Mouse (Mus musculus): ENCODE results near the gene C2cd4a. TPM values are rescaled to one million over a fixed set of nuclear protein-coding genes. Genes with fewer than 3 reads are reported as not detected.

The C2cd4a gene
- not detected in 2 replicates for total RNA-seq (2023)

GRCm38 (mm10) chr9:67832046-67832605 is at the start of gene C2cd4a:
Gene C2cd4a, minus strand, starts transcription at chr9:67832330.

DNA sequence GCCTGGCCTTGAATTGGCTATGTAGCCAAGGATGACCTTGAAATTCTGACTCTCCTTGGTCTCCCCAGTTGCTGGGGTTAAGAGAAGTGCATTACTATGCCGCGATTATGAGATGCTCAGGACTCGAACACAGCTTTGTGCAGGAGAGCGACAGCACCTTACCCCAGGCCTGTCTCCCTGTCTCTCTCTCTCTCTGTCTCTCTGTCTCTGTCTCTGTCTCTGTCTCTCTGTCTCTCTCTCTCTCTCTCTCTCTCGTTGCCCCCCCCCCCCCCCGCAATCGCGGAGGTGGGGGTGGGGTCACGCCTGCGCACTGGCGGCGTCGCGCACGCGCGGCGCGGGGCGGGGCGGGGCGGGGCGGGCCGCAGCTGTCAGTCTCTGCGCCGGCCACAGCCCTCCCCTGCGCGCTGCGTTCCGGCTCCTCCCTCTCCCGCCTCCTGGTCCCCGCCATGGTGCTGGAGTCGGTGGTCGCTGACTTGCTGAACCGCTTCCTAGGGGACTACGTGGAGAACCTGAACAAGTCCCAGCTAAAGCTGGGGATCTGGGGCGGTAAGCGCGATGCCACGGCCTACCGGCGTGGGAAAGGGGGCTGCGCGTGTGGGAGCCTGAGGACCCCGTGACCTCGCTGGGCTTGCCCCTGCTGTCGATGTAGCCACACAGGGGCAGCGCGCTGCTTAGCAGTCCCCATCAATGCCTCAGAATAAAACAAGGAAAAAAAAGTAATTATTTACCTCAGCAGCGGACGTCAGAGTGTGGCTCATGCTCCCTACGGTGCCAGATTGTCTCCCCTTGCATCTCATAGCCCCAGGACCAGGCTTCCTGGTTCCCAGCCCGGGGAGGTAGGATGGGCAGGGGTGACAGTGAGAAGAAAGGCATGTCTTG is 8.1 kb upstream of the C2cd4a start, which contains the start of gene Vps13c:
TSS of gene Vps13c (plus strand) at position 416 of the 879 bp plus-strand sequence.

Other genes with a start within 250 kb of the C2cd4a start
- not detected in 2 replicates for gene C2cd4b, start 72.9 kb downstream of the C2cd4a start, total RNA-seq (2023)
- 56.4 and 94.1 TPM in 2 replicates for gene Vps13c, start 8.1 kb upstream of the C2cd4a start, total RNA-seq (2023)